Mouse (Mus musculus) heart, postnatal 4 days (tissue): Measurements from ENCODE around the gene Pxk. TPM values are rescaled to one million over a fixed set of nuclear protein-coding genes. Genes with fewer than 3 reads are reported as not detected.

Experiments
- DNase-seq: peaks from one replicate; pipeline ENCODE4 v3.0.0; 2021
- total RNA-seq, 2 experiments: library from RNA; stranded (reverse); gene quantifications; 2 replicates each; pipeline ENCODE4 v1.2.3; 2021

Gene Pxk
- total RNA-seq, 2 experiments from 2014 or later, result 20.9 to 21.0 TPM

GRCm38 (mm10) chr14:8146611-8147223 lies 48.7 kb downstream of the Pxk start:
- no peak for DNase-seq

GRCm38 (mm10) chr14:8148842-8149241 lies 50.8 kb downstream of the Pxk start:
- DNase-seq, result no peak

GRCm38 (mm10) chr14:8151757-8152156 lies 53.7 kb downstream of the Pxk start:
- DNase-seq, result no peak

- no peak for DNase-seq
These were observed 56.1 kb downstream of the Pxk start for GRCm38 (mm10) chr14:8154072-8154471.

GRCm38 (mm10) chr14:8156947-8157346 lies 58.9 kb downstream of the Pxk start:
- no peak for DNase-seq

- DNase-seq, result no peak
These were observed 60.7 kb downstream of the Pxk start for GRCm38 (mm10) chr14:8158721-8159120.

GRCm38 (mm10) chr14:8159141-8159540 lies 61.1 kb downstream of the Pxk start:
- no peak for DNase-seq

- peak; percentile 53 for DNase-seq
These were observed 63.8 kb downstream of the Pxk start for GRCm38 (mm10) chr14:8161777-8162176.

- no peak for DNase-seq
These were observed 66.5 kb downstream of the Pxk start for GRCm38 (mm10) chr14:8164463-8164862.

- peak; percentile 99 for DNase-seq
These were observed 74.7 kb downstream of the Pxk start, which contains the start of gene Pdhb for GRCm38 (mm10) chr14:8172507-8173410. Pdhb (minus strand) TSS chr14:8173025.

- peak; percentile 23 for DNase-seq
These were observed 75.7 kb downstream of the Pxk start for GRCm38 (mm10) chr14:8173542-8174250.

- no peak for DNase-seq
These were observed 76.6 kb downstream of the Pxk start for GRCm38 (mm10) chr14:8174634-8175033.

- DNase-seq, result no peak
These were observed 78.2 kb downstream of the Pxk start for GRCm38 (mm10) chr14:8176251-8176650.

GRCm38 (mm10) chr14:8180371-8181035 lies 82.5 kb downstream of the Pxk start:
- DNase-seq, result no peak

GRCm38 (mm10) chr14:8183330-8183729 lies 85.3 kb downstream of the Pxk start:
- DNase-seq, result no peak

- DNase-seq, result no peak
These were observed 88.5 kb downstream of the Pxk start for GRCm38 (mm10) chr14:8186278-8187045.

- DNase-seq, result no peak
These were observed 92.5 kb downstream of the Pxk start for GRCm38 (mm10) chr14:8190556-8190955.

GRCm38 (mm10) chr14:8191331-8191965 lies 93.4 kb downstream of the Pxk start:
- no peak for DNase-seq

- DNase-seq, result no peak
These were observed 94.7 kb downstream of the Pxk start for GRCm38 (mm10) chr14:8192727-8193126.

GRCm38 (mm10) chr14:8200769-8201168 lies 102.8 kb downstream of the Pxk start:
- DNase-seq, result no peak

GRCm38 (mm10) chr14:8201715-8202114 lies 103.7 kb downstream of the Pxk start:
- no peak for DNase-seq
